In genomic region chr8:77549881-77550580, GRCm38 (mm10) we compare ENCODE assay signal across 7 mouse cellular contexts. TPM values are rescaled to one million over a fixed set of nuclear protein-coding genes. Genes with fewer than 3 reads are reported as not detected.
DNase-seq lines count a peak whose midpoint lies in the region; ATAC-seq and TF ChIP-seq lines count a peak whose summit lies in the region.

No protein-coding gene starts in this region.

- ATAC-seq in kidney, embryonic 15.5 days (replicated peaks; ENCODE audit: low FRiP score), result no peak

- no peaks in the 10 kb centered on the region for H3K27me3 ChIP-seq in heart, embryonic 10.5 days (ENCODE audit: insufficient read depth, poor library complexity, severe bottlenecking)
- no peaks in the 10 kb centered on the region for H3K27me3 ChIP-seq in kidney, embryonic 15.5 days
- H3K27me3 ChIP-seq in small intestine, adult 2 months (ENCODE audit: control insufficient read depth, insufficient read depth, low read length), result no peaks in the 10 kb centered on the region

- in situ Hi-C loops in ES-E14 (cut with MboI; ENCODE audit: low sequenced_read_pairs in 2 of 2, unreplicated experiment in 2 of 2), result no loop called here

- peak; percentile 55 for DNase-seq in CD4-positive helper T cell, adult 2 months (ENCODE audit: low read depth, low spot score)
- DNase-seq in ES-E14 (ENCODE audit: low read depth, low spot score), result no peak
- DNase-seq in cerebellum, postnatal 14 days, result peak; percentile 51 to 52
- no peak for DNase-seq in heart, embryonic 10.5 days (ENCODE audit: low spot score)
- DNase-seq in lung, postnatal 10 days, result peak; percentile 71

- 27% methylated on average over 7 of the region's 7 CpGs for WGBS in heart, embryonic 10.5 days
- WGBS in kidney, embryonic 15.5 days, result 21% methylated on average over 7 of the region's 7 CpGs
- 4% methylated on average over 7 of the region's 7 CpGs for WGBS in small intestine, adult 2 months

- peak overlapping the region; percentile 94 for H3K9ac ChIP-seq in ES-E14 (ENCODE audit: insufficient read depth, low read depth, low read length, poor library complexity, severe bottlenecking)
- peak overlapping the region; percentile 94 for H3K9ac ChIP-seq in kidney, embryonic 15.5 days

- TF ChIP-seq CTCF in small intestine, adult 2 months (IDR thresholded peaks at IDR 0.05; ENCODE audit: extremely low read depth, insufficient read length, insufficient replicate concordance, low read depth, low read length), result no peak

- H3K4me2 ChIP-seq in kidney, embryonic 15.5 days, result peak overlapping the region; percentile 77

- TF ChIP-seq POLR2A in small intestine, adult 2 months (IDR thresholded peaks at IDR 0.05; ENCODE audit: low read depth, low read length), result no peak

- H3K36me3 ChIP-seq in ES-E14 (ENCODE audit: control insufficient read depth, insufficient read depth, low read length, poor library complexity, severe bottlenecking), result peaks cover 5% of the 10 kb centered on the region
- H3K36me3 ChIP-seq in heart, embryonic 10.5 days, result peaks cover 37% of the 10 kb centered on the region
- H3K36me3 ChIP-seq in kidney, embryonic 15.5 days, result peaks cover 39% of the 10 kb centered on the region
- H3K36me3 ChIP-seq in small intestine, adult 2 months (ENCODE audit: control insufficient read depth, insufficient read depth, low read length), result peaks cover 20% of the 10 kb centered on the region

- H3K27ac ChIP-seq in ES-E14 (ENCODE audit: insufficient read depth, low read depth, low read length, poor library complexity, severe bottlenecking), result no peak overlapping the region
- peak overlapping the region; percentile 96 for H3K27ac ChIP-seq in heart, embryonic 10.5 days
- H3K27ac ChIP-seq in kidney, embryonic 15.5 days, result peak overlapping the region; percentile 96
- peak overlapping the region; percentile 72 for H3K27ac ChIP-seq in small intestine, adult 2 months (ENCODE audit: insufficient read depth, low read depth, low read length)

- H3K4me3 ChIP-seq in ES-E14 (ENCODE audit: insufficient read depth in 1 of 2, low read depth in 1 of 2, low read length in 2 of 2, poor library complexity in 1 of 2, severe bottlenecking in 1 of 2), result peak overlapping the region; percentile 84 to 86
- peak overlapping the region; percentile 74 for H3K4me3 ChIP-seq in heart, embryonic 10.5 days
- H3K4me3 ChIP-seq in kidney, embryonic 15.5 days (replicated peaks), result peak overlapping the region; percentile 88
- peak overlapping the region; percentile 95 for H3K4me3 ChIP-seq in small intestine, adult 2 months (ENCODE audit: low read depth, low read length)

- H3K4me1 ChIP-seq in ES-E14 (ENCODE audit: control insufficient read depth in 2 of 2, insufficient read depth in 2 of 2, low read length in 2 of 2, poor library complexity in 1 of 2), result no peaks in the 10 kb centered on the region
- H3K4me1 ChIP-seq in heart, embryonic 10.5 days, result peaks cover 4% of the 10 kb centered on the region; the same call in 1 of the 2 replicates
- H3K4me1 ChIP-seq in kidney, embryonic 15.5 days, result peaks cover 8% of the 10 kb centered on the region; the same call in 1 of the 2 replicates
- H3K4me1 ChIP-seq in small intestine, adult 2 months (ENCODE audit: control insufficient read depth, insufficient read depth, insufficient read length, low read length), result no peaks in the 10 kb centered on the region

- no peaks in the 10 kb centered on the region for H3K9me3 ChIP-seq in ES-E14 (ENCODE audit: control insufficient read depth, insufficient read depth, low read depth, low read length)
- no peaks in the 10 kb centered on the region for H3K9me3 ChIP-seq in heart, embryonic 10.5 days
- no peaks in the 10 kb centered on the region for H3K9me3 ChIP-seq in kidney, embryonic 15.5 days (replicated peaks)

TF ChIP-seq in ES-E14, 5 proteins besides CTCF, POLR2A, EP300 and RAD21:
- no peak for TF ChIP-seq CHD2 (IDR thresholded peaks at IDR 0.05; ENCODE audit: low read depth, low read length)
- no peak for TF ChIP-seq MAFK (IDR thresholded peaks at IDR 0.05; ENCODE audit: insufficient read depth, low read depth, low read length)
- no peak for TF ChIP-seq ZNF384 (IDR thresholded peaks at IDR 0.05; ENCODE audit: low read depth, low read length)
- TF ChIP-seq ZC3H11A (IDR thresholded peaks at IDR 0.05; ENCODE audit: borderline replicate concordance, low read depth, low read length), result no peak
- no peak for TF ChIP-seq HCFC1 (IDR thresholded peaks at IDR 0.05; ENCODE audit: borderline replicate concordance, insufficient read depth, low read length)

RNA-seq across cellular contexts. Expression of gene Prmt9, which starts 0.8 kb away (rescaled TPM):
- 11.9 and 18.2 TPM in 2 replicates for total RNA-seq in ES-E14 (2012; rRNA removed)
- 13.8 and 15.9 TPM in 2 replicates for polyA plus RNA-seq in heart, embryonic 10.5 days (2016; fragmentation: Nextera tagmentation; extraction: Ambion mirVana)
- 19.6 and 21.1 TPM in 2 replicates for polyA plus RNA-seq in kidney, embryonic 15.5 days (2015; fragmentation: Nextera tagmentation; extraction: Ambion mirVana)
- 1.8 and 4.3 TPM in 2 replicates for polyA plus RNA-seq in small intestine, adult 2 months (2012; rRNA removed)

RNA-seq across cellular contexts. Expression of gene Arhgap10, which starts 32.3 kb away (rescaled TPM):
- 6.9 and 10.8 TPM in 2 replicates for total RNA-seq in ES-E14 (2012; rRNA removed)
- polyA plus RNA-seq in heart, embryonic 10.5 days (2016; fragmentation: Nextera tagmentation; extraction: Ambion mirVana), result 22.8 and 25.7 TPM in 2 replicates
- polyA plus RNA-seq in kidney, embryonic 15.5 days (2015; fragmentation: Nextera tagmentation; extraction: Ambion mirVana), result 31.1 and 34.1 TPM in 2 replicates
- polyA plus RNA-seq in small intestine, adult 2 months (2012; rRNA removed), result 3.4 and 4.0 TPM in 2 replicates

Comparison
In these comparisons a context has a peak if more than half of its experiments do, and no peak if none do; other contexts are left out.
1. DNase-seq: peak in CD4-positive helper T cell, adult 2 months (single experiment), cerebellum, postnatal 14 days (2 of 2) and lung, postnatal 10 days (single experiment); none in ES-E14 (single experiment) and heart, embryonic 10.5 days (single experiment).
2. Peak in every context shown above with its lines, with median percentiles within 50 percentile points of each other: H3K4me3 ChIP-seq.